Mouse (Mus musculus): ENCODE measurements at regions not wholly inside any gene's neighbourhood (a gene's known extent, or its start where the extent isn't known, plus 50 kb on each side); places are given as distances from the start of the nearest gene placed in this dataset.
A peak's percentile ranks its signal among the peaks of the same experiment; 100 is the strongest.

DNA sequence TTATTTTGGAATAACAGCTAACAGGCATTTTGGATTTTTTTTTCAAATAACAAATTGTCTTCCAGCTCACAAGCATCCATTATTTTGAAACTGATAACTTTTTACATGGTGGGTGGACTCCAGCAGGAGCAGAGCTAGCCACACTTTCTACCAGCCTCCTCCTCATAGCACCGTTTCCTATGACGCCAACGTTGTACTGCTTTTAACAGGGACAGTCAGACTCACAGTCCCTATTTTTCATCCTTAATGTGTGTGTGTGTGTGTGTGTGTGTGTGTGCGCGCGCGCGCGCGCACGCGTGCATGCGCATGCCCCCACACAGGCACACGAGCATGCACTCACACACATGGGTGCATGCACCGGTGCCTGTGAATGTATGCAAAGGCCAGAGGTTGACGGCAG, 70.5 kb upstream of the S1pr3 start:
- POLR2A ChIA-PET = no interaction called here
- H3K27me3 ChIP-seq = no peaks in the 10 kb centered on the region
- no peak for TF ChIP-seq CTCF (IDR thresholded peaks at IDR 0.05)
- in situ Hi-C loops (cut with MboI; ENCODE audit: low pct_unique_long_range_greater_than_20kb) = no loop called here
- DNase-seq (ENCODE audit: low read depth, low spot score) (no peak), ATAC-seq (no peak)
- CTCF ChIA-PET = interaction anchor here (1.1 kb wide), 1 partner anchor 8 kb away, joined by 3 read pairs; no protein-coding TSS in a partner anchor

DNA sequence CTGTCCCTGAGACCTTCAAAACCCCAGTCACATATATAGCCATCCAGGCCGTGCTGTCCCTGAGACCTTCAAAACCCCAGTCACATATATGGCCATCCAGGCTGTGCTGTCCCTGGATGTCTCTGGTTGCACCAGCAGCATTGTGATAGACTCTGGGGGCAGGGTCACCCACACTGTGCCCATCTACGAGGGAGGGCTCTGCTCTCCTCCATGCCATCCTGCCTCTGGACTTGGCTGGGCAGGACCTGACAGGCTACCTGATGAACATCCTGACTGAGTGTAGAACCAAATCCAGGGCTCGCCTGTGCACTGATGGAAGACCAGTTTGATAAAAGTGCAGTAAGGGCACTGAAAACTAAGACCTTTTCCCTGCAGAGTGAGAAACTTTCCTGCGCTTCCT, 63.1 kb upstream of the S1pr3 start:
- H3K27me3 ChIP-seq = no peaks in the 10 kb centered on the region
- CTCF ChIA-PET = no interaction called here
- ATAC-seq = no peak
- TF ChIP-seq CTCF (IDR thresholded peaks at IDR 0.05) = no peak
- in situ Hi-C loops (cut with MboI; ENCODE audit: low pct_unique_long_range_greater_than_20kb) = no loop called here
- DNase-seq (ENCODE audit: low read depth, low spot score) = no peak
- POLR2A ChIA-PET = no interaction called here

DNA sequence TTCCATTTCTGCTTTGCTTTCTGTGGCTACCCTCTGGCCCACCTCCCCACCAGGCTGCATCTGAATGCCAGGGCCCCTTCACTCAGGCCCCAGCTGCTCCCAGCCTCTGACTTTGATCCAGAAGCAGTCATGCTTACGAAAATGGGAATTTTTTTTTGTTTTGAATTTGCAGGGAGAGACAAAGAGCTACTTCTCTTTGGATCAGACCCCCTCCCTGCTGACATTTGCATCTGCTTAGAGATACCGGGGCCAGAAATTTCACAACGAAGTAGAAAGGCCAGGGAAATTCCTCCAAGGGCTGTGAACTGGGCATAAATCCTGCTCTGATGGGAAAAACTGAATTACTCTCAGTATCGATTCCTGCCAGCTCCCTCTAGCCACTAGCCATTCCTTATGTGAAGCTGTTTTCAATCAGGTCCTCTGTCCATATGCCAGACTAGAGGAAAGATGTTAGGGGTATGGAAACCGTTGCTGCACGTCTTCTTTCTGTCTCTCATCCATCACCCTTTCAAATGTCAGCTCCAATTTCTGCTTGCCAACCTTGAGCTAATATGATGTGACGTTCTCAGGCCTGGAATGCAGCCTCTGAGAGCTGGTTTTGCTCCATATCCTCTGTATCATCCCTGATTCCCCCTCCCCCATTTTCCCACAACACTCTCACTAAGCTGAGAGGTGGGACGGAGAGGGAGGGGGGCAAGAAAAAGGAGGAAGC, 62.4 kb upstream of the S1pr3 start:
- no peaks in the 10 kb centered on the region for H3K27me3 ChIP-seq
- no peak for DNase-seq (ENCODE audit: low read depth, low spot score)
- TF ChIP-seq CTCF (IDR thresholded peaks at IDR 0.05) = no peak
- ChIA-PET CTCF (no interaction called here), POLR2A (no interaction called here)
- in situ Hi-C loops (cut with MboI; ENCODE audit: low pct_unique_long_range_greater_than_20kb) = no loop called here
- no peak for ATAC-seq

DNA sequence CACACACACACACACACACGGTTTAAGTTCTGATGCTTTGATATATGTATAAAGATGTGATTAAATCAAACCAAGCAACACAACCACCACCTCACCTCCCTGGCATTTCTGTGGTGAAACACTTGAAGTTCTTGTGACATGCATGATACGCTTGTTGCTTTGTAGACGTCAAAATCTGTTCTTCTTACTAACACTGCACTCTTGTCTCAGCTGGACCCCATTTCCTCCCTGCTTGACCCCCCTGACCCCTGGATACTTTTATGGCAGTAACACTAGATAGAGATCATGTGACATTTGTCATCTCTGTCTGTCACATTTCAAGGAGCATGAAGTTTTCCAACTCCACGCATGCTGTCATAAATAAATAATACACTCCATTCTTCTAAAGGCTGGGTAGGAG, 59.7 kb upstream of the S1pr3 start:
- no peaks in the 10 kb centered on the region for H3K27me3 ChIP-seq
- ChIA-PET POLR2A (no interaction called here), CTCF (no interaction called here)
- ATAC-seq = peak; percentile 20
- in situ Hi-C loops (cut with MboI; ENCODE audit: low pct_unique_long_range_greater_than_20kb) = no loop called here
- DNase-seq (ENCODE audit: low read depth, low spot score) = no peak
- TF ChIP-seq CTCF (IDR thresholded peaks at IDR 0.05) = no peak

DNA sequence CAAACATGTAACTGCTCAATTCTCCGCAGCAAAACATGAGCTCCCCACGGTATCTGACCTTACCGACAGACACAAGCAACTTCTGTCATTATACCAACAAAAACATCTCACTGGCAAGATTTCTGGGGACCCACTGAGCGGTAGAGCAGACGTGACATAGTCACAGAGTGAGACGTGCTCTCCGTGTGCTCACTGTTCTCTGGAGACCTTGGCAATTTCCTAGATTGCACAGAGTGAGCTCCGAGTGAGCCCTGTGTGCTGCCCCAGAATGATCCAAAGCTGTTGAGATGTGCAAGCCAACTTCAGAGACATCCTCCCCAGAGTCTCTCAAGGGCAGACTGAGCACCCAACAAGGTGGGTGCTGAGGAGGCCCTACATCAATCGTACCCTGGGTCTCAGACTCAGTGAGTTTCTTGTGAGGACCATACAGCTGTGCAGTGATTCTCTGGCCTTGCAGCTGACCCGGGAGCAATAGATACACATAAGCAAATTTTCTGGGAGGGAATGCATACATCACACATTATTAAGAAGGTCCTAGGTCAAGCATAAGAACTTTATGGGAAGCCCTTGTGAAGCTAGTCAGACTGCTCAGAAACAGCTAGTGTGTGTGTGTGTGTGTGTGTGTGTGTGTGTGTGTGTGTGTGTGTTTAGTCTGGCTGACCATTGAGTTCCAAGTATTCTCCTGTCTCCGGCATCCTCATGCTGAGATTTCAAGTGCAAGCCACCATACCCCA, 58.5 kb upstream of the S1pr3 start:
- no peak for DNase-seq (ENCODE audit: low read depth, low spot score)
- no peak for TF ChIP-seq CTCF (IDR thresholded peaks at IDR 0.05)
- ATAC-seq = no peak
- POLR2A ChIA-PET = interaction anchor here (0.6 kb wide), 1 partner anchor 19 kb away, joined by 4 read pairs; no protein-coding TSS in a partner anchor
- CTCF ChIA-PET = no interaction called here
- no peaks in the 10 kb centered on the region for H3K27me3 ChIP-seq
- in situ Hi-C loops (cut with MboI; ENCODE audit: low pct_unique_long_range_greater_than_20kb) = no loop called here

DNA sequence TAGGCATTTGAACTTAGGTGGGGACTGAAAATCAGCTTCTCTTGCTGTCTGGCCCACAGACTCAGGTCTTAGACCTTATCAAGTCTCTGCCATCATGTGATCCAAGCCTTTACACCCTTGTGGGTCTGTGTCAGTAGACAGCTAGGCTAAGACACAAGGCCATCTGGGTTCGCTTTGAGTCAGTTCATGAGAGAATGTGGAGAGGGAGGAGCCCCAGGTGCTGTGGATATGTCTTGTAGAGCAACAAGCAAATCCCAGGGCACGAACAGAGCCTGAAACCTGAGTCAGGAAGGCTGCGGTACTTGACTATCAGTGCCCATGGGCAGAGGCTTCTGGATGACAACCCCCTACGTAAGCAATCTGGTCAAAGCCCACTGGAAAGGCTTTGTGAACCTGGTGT, 55.6 kb upstream of the S1pr3 start:
- no peak for ATAC-seq
- ChIA-PET CTCF (no interaction called here), POLR2A (no interaction called here)
- in situ Hi-C loops (cut with MboI; ENCODE audit: low pct_unique_long_range_greater_than_20kb) = no loop called here
- no peaks in the 10 kb centered on the region for H3K27me3 ChIP-seq
- no peak for TF ChIP-seq CTCF (IDR thresholded peaks at IDR 0.05)
- DNase-seq (ENCODE audit: low read depth, low spot score) = no peak

DNA sequence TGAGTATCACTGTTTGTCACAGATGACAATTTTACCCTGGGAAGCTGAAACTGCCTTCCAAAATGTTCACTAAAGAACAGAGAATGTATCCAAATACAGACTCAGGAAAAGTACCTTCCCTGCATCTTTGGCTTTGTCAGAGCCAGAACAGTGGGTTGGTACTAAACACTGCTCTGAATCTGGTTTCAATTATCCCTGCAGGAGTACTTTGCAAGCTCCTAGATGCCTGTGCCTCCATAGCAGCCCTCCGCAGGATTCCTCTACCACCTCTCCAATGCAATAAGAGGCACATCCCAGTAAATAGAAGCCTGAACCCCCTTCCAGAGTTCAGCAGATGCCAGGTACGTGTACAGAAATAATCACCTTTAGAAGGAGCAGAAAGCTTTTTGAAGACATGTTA, 52.9 kb upstream of the S1pr3 start:
- ChIA-PET POLR2A (no interaction called here), CTCF (no interaction called here)
- TF ChIP-seq CTCF (IDR thresholded peaks at IDR 0.05) = no peak
- DNase-seq (ENCODE audit: low read depth, low spot score) (no peak), ATAC-seq (no peak)
- H3K27me3 ChIP-seq = no peaks in the 10 kb centered on the region
- in situ Hi-C loops (cut with MboI; ENCODE audit: low pct_unique_long_range_greater_than_20kb) = no loop called here

All from Patski (cell line).